Mouse (Mus musculus) cerebellum, adult 2 months (tissue): ENCODE data around the gene Spred1.

Source experiments
- CTCF ChIP-seq: fragments of 200-500 bp; IDR thresholded peaks from 2 replicates; pipeline ENCODE4 v1.5.1; 2011; ENCODE audit warnings: low read depth, mild to moderate bottlenecking, control low read depth, low read length, moderate library complexity, borderline replicate concordance; ENCODE audit not compliant: insufficient read depth
- POLR2A ChIP-seq: fragments of 200-500 bp; IDR thresholded peaks from 2 replicates; pipeline ENCODE4 v1.6.1; 2011; ENCODE audit warnings: low read length, control low read depth, borderline replicate concordance; ENCODE audit not compliant: insufficient read depth

DNA sequence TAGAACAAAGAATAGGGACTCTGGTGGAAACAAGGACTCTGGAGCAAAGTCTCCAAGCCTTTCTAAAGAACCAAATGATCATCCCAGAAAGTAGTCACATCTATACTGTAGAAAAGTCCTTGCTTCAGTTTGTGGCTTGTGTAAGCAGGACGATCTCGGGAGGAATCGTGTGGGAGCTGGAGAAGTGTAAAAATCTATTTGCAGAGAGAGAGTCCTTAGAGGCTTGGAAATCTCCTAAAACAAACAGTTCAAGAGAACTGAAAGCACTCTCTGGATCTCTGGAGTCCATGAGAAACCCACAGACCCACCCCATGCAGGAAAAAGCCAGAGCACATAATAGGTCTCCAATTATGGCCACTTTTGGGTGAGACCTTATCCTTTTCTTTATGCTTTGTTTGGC is 31.1 kb upstream of the Spred1 start:
- TF ChIP-seq CTCF, result no peak
- TF ChIP-seq POLR2A, result no peak
